Mouse (Mus musculus): ENCODE measurements around the gene Gm21992. TPM values are rescaled to one million over a fixed set of nuclear protein-coding genes. Genes with fewer than 3 reads are reported as not detected.

The Gm21992 gene
- total and polyA plus RNA-seq, 3 experiments, result 1.7 to 40.1 (median 11.2) TPM

DNA sequence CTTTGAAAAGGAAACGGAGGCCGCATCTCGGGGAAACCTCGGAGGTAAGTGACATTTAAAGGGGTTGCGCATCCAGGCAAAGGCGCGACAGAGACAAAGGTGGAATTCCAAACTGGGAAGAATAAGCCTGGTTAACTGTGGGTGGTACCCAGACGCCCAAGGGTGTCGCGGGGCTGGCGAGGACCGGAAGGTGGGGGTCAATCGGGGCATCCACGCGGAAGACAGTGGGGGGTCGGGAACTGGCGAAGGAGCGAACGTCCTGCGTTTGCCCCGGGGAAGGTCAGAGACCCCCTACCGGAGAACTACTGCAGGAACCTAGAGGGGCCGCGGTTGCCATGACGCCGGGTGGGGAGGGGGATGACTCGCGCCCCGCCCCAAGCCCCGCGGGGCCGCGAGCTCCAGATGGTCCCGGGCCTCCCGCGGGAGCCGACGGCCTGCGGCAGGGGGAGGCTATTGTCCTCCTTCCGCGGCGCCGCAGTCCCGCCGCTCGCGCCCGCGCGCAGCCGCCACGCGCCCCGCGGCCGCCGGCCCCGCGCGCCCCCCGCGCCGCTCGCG is 99.7 kb downstream of the Gm21992 start:
- DNase-seq (ENCODE audit: low spot score) (no peak), ATAC-seq (ENCODE audit: extremely low read depth, insufficient number of reproducible peaks, low FRiP score, poor library complexity, severe bottlenecking) (no peak)
- TF ChIP-seq POLR2AphosphoS5 (IDR thresholded peaks at IDR 0.05; ENCODE audit: insufficient replicate concordance, low read depth, low read length) (no peak), TAL1 (conservative IDR thresholded peaks at IDR 0.05; ENCODE audit: low read depth, low read length) (no peak), GATA1 (IDR thresholded peaks at IDR 0.05; ENCODE audit: borderline replicate concordance, low read length) (no peak), CTCF (IDR thresholded peaks at IDR 0.05; ENCODE audit: low read depth, low read length) (no peak), GATA2 (IDR thresholded peaks at IDR 0.05; ENCODE audit: borderline replicate concordance, low read depth, low read length) (no peak)
- H3K9me3 ChIP-seq (replicated peaks), result peaks cover 12% of the 10 kb centered on the region
- no peaks in the 10 kb centered on the region for H3K4me1 ChIP-seq (ENCODE audit: insufficient read depth, low read depth, low read length)
- no peak overlapping the region for H3K4me3 ChIP-seq (ENCODE audit: low read depth, low read length)
- peaks cover 18% of the 10 kb centered on the region for H3K27me3 ChIP-seq (ENCODE audit: insufficient read depth, low read length)
- no peaks in the 10 kb centered on the region for H3K36me3 ChIP-seq (replicated peaks)

DNA sequence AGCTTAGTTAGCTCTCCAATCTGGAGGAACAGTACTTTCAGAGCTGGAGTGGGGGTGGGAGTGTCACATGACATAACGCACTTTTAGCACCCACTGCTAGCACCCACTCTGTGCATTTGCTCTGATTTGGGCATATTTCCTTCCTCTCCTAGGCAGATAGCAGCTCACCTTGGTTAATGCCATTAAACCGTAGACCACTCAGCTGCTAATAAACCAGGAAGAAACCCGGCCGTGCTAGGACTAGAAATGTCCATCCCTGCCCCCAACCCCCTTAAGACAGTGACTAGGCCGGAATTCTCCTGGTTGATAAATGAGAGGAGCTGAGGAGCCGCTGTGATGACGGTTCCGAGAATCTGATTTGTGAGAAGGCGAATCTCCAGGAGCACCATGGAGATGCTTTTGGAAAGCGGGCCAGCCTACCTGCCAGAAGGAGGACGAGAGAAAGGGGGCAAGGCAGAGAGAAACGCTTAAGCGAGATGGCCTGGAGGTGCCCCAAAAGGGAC is 100.3 kb downstream of the Gm21992 start, which contains the start of gene Sptbn2:
Sptbn2 (plus strand) TSS at position 70 of the 503 bp plus-strand sequence.
- Histone ChIP-seq H3K36me3 (replicated peaks) (no peaks in the 10 kb centered on the region), H3K4me3 (ENCODE audit: low read depth, low read length) (no peak within 1 kb of the TSS), H3K9me3 (replicated peaks) (peaks cover 12% of the 10 kb centered on the region), H3K27me3 (ENCODE audit: insufficient read depth, low read length) (peaks cover 18% of the 10 kb centered on the region), H3K4me1 (ENCODE audit: insufficient read depth, low read depth, low read length) (no peaks in the 10 kb centered on the region)
- TF ChIP-seq GATA2 (IDR thresholded peaks at IDR 0.05; ENCODE audit: borderline replicate concordance, low read depth, low read length) (no peak), GATA1 (IDR thresholded peaks at IDR 0.05; ENCODE audit: borderline replicate concordance, low read length) (no peak), CTCF (IDR thresholded peaks at IDR 0.05; ENCODE audit: low read depth, low read length) (no peak), POLR2AphosphoS5 (IDR thresholded peaks at IDR 0.05; ENCODE audit: insufficient replicate concordance, low read depth, low read length) (no peak), TAL1 (conservative IDR thresholded peaks at IDR 0.05; ENCODE audit: low read depth, low read length) (no peak)
- DNase-seq (ENCODE audit: low spot score), result no peak
- no peak for ATAC-seq (ENCODE audit: extremely low read depth, insufficient number of reproducible peaks, low FRiP score, poor library complexity, severe bottlenecking)

DNA sequence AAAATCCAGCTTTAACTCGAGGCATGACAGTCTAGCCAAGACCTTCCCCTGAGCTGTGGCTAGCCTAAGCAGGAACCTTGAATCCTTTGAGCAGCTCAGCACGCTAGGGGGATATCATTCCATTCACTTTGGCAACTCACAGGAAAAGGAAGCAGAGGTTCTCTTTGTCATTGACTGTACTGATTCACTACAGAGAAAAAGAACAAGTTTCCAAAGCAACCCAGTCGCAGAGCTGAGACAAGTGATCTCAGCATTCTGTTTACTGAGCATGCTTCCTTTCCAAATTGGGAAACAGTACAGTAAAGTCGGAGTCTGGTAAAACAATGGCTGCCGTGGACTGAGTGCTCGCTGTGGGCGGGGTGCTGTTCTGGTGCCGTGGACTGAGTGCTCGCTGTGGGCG is 102.6 kb downstream of the Gm21992 start:
- no peaks in the 10 kb centered on the region for H3K4me1 ChIP-seq (ENCODE audit: insufficient read depth, low read depth, low read length)
- no peak for ATAC-seq (ENCODE audit: extremely low read depth, insufficient number of reproducible peaks, low FRiP score, poor library complexity, severe bottlenecking)
- no peak for DNase-seq (ENCODE audit: low spot score)
- no peak overlapping the region for H3K4me3 ChIP-seq (ENCODE audit: low read depth, low read length)
- H3K27me3 ChIP-seq (ENCODE audit: insufficient read depth, low read length), result peaks cover 12% of the 10 kb centered on the region
- TF ChIP-seq CTCF (IDR thresholded peaks at IDR 0.05; ENCODE audit: low read depth, low read length), result no peak
- TF ChIP-seq GATA1 (IDR thresholded peaks at IDR 0.05; ENCODE audit: borderline replicate concordance, low read length), result no peak
- TF ChIP-seq POLR2AphosphoS5 (IDR thresholded peaks at IDR 0.05; ENCODE audit: insufficient replicate concordance, low read depth, low read length), result no peak
- TF ChIP-seq TAL1 (conservative IDR thresholded peaks at IDR 0.05; ENCODE audit: low read depth, low read length), result no peak
- no peak for TF ChIP-seq GATA2 (IDR thresholded peaks at IDR 0.05; ENCODE audit: borderline replicate concordance, low read depth, low read length)
- H3K9me3 ChIP-seq (replicated peaks), result peaks cover 12% of the 10 kb centered on the region
- H3K36me3 ChIP-seq (replicated peaks), result no peaks in the 10 kb centered on the region

DNA sequence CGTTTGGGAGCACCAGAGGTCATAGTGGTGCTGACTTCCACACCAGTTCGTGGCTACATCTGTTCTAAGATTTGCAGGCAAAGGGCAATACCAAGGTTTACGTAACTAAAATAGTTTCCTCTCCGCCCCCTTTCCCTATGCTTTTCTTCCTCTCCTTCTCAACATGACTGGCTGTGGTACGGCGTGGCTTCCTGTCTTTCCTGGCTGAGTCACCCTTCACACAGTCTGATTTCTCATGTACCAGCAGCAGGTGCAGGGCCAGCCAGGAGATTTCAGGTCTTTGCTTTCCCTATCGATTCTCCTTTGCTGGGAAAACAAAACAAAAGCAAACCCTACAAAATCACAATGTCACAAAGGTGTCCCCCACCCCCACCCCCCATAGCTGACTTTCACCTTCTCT is 110.2 kb downstream of the Gm21992 start:
- H3K27me3 ChIP-seq (ENCODE audit: insufficient read depth, low read length), result peaks cover 21% of the 10 kb centered on the region
- no peak for TF ChIP-seq POLR2AphosphoS5 (IDR thresholded peaks at IDR 0.05; ENCODE audit: insufficient replicate concordance, low read depth, low read length)
- TF ChIP-seq GATA1 (IDR thresholded peaks at IDR 0.05; ENCODE audit: borderline replicate concordance, low read length), result no peak
- no peak for TF ChIP-seq TAL1 (conservative IDR thresholded peaks at IDR 0.05; ENCODE audit: low read depth, low read length)
- TF ChIP-seq CTCF (IDR thresholded peaks at IDR 0.05; ENCODE audit: low read depth, low read length), result no peak
- no peak for TF ChIP-seq GATA2 (IDR thresholded peaks at IDR 0.05; ENCODE audit: borderline replicate concordance, low read depth, low read length)
- ATAC-seq (ENCODE audit: extremely low read depth, insufficient number of reproducible peaks, low FRiP score, poor library complexity, severe bottlenecking) (no peak), DNase-seq (ENCODE audit: low spot score) (no peak)
- no peaks in the 10 kb centered on the region for H3K4me1 ChIP-seq (ENCODE audit: insufficient read depth, low read depth, low read length)
- H3K9me3 ChIP-seq (replicated peaks), result no peaks in the 10 kb centered on the region
- H3K36me3 ChIP-seq (replicated peaks), result no peaks in the 10 kb centered on the region
- no peak overlapping the region for H3K4me3 ChIP-seq (ENCODE audit: low read depth, low read length)

DNA sequence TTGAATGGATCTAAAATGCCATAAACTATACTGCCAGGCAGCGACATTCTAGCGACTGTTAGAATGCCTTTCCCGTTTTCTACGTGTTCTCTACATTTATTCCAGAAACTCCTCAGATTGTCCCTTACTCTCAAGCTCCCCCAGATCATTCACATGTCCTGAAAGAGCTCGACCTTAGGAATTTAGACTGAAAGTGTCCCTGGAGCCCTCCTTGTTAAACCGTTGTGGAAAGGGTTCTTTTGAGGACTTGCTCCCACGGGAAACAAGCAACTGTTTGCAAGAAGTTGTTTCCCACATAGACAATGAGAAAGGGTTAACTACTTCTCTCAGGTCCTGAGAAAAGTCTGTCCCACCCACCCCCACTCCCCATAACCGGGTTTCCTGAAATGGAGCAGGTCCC is 110.8 kb downstream of the Gm21992 start:
- no peaks in the 10 kb centered on the region for H3K4me1 ChIP-seq (ENCODE audit: insufficient read depth, low read depth, low read length)
- H3K36me3 ChIP-seq (replicated peaks), result no peaks in the 10 kb centered on the region
- H3K4me3 ChIP-seq (ENCODE audit: low read depth, low read length), result no peak overlapping the region
- H3K9me3 ChIP-seq (replicated peaks), result no peaks in the 10 kb centered on the region
- DNase-seq (ENCODE audit: low spot score) (no peak), ATAC-seq (ENCODE audit: extremely low read depth, insufficient number of reproducible peaks, low FRiP score, poor library complexity, severe bottlenecking) (no peak)
- no peak for TF ChIP-seq GATA1 (IDR thresholded peaks at IDR 0.05; ENCODE audit: borderline replicate concordance, low read length)
- no peak for TF ChIP-seq POLR2AphosphoS5 (IDR thresholded peaks at IDR 0.05; ENCODE audit: insufficient replicate concordance, low read depth, low read length)
- TF ChIP-seq GATA2 (IDR thresholded peaks at IDR 0.05; ENCODE audit: borderline replicate concordance, low read depth, low read length), result no peak
- TF ChIP-seq CTCF (IDR thresholded peaks at IDR 0.05; ENCODE audit: low read depth, low read length), result no peak
- no peak for TF ChIP-seq TAL1 (conservative IDR thresholded peaks at IDR 0.05; ENCODE audit: low read depth, low read length)
- peaks cover 21% of the 10 kb centered on the region for H3K27me3 ChIP-seq (ENCODE audit: insufficient read depth, low read length)

DNA sequence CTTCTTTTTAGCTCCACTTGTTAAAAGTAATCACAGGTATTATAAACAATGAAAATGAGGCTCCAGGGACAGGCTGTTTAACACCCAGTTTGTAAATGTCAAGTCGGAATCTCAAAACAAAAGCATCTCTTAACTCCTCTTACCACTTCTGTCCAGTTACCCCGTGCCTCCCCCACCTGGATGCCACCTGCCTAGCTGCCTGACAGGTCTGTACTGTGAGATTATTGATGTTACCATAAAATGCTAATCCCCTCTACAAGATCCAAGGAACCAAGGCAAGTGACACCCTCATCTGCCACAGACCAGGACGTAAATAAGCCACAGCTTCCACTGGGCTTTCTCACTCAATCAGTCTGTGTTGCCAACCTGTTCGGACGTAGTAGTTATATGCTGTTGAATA is 111.6 kb downstream of the Gm21992 start:
- peaks cover 21% of the 10 kb centered on the region for H3K27me3 ChIP-seq (ENCODE audit: insufficient read depth, low read length)
- H3K36me3 ChIP-seq (replicated peaks), result no peaks in the 10 kb centered on the region
- DNase-seq (ENCODE audit: low spot score) (no peak), ATAC-seq (ENCODE audit: extremely low read depth, insufficient number of reproducible peaks, low FRiP score, poor library complexity, severe bottlenecking) (no peak)
- TF ChIP-seq CTCF (IDR thresholded peaks at IDR 0.05; ENCODE audit: low read depth, low read length) (no peak), TAL1 (conservative IDR thresholded peaks at IDR 0.05; ENCODE audit: low read depth, low read length) (no peak), GATA1 (IDR thresholded peaks at IDR 0.05; ENCODE audit: borderline replicate concordance, low read length) (no peak), POLR2AphosphoS5 (IDR thresholded peaks at IDR 0.05; ENCODE audit: insufficient replicate concordance, low read depth, low read length) (no peak), GATA2 (IDR thresholded peaks at IDR 0.05; ENCODE audit: borderline replicate concordance, low read depth, low read length) (no peak)
- H3K9me3 ChIP-seq (replicated peaks), result no peaks in the 10 kb centered on the region
- H3K4me1 ChIP-seq (ENCODE audit: insufficient read depth, low read depth, low read length), result no peaks in the 10 kb centered on the region
- no peak overlapping the region for H3K4me3 ChIP-seq (ENCODE audit: low read depth, low read length)
